Comparison of ENCODE assay signal across 17 mouse cellular contexts in the genomic region with DNA sequence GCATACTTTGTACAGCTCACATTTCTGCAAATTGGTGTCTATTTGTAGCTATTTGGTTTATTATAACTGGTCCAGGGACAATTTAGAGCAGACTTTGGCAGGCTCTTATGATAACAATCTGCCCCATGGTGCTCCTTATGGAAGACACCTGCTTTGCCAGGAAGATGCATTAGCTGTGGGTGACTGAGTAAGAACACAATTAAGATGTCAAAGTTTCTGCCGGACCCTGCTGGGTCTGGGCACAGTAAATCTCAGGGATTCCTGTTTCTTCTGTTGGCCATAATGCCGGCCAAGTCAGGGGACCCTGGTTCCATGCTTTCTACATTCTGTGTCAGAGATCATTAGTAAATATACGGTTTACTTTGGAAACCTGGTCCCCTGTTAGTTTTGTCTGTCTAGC.
"Had no signal": no experiment of that assay in that cellular context is flagged by ENCODE, and none has a peak within 500 bp of the region (broad histone marks: within the 10 kb centered on the region; RNA-seq: fewer than 3 reads in every experiment).

No protein-coding gene starts in this region.

- DNase-seq: kidney, adult 2 months; kidney, postnatal 10 days; kidney, postnatal 36 days; liver, embryonic 13.5 days; lung, adult 2 months; lung, postnatal 14 days; lung, postnatal 4 days; midbrain, embryonic 14.5 days; retina, postnatal 1 day; right cerebral cortex, postnatal 25 days; spleen, adult 18-20 months; thymus, postnatal 25 days had no signal

- H3K4me2 ChIP-seq: kidney, embryonic 15.5 days; liver, embryonic 13.5 days; midbrain, embryonic 11.5 days; neural tube, embryonic 13.5 days; stomach, embryonic 15.5 days had no signal

- H3K27ac ChIP-seq: kidney, embryonic 15.5 days; liver, embryonic 13.5 days; neural tube, embryonic 13.5 days; stomach, embryonic 15.5 days had no signal

- H3K9me3 ChIP-seq: kidney, embryonic 15.5 days; liver, embryonic 13.5 days; neural tube, embryonic 13.5 days; stomach, embryonic 15.5 days had no signal

- H3K36me3 ChIP-seq: kidney, embryonic 15.5 days; liver, embryonic 13.5 days; neural tube, embryonic 13.5 days; stomach, embryonic 15.5 days had no signal

- H3K4me1 ChIP-seq: kidney, embryonic 15.5 days; neural tube, embryonic 13.5 days; stomach, embryonic 15.5 days had no signal

- H3K4me3 ChIP-seq: kidney, embryonic 15.5 days; liver, embryonic 13.5 days; myocyte; neural tube, embryonic 13.5 days; stomach, embryonic 15.5 days had no signal

- H3K9ac ChIP-seq: kidney, embryonic 15.5 days; liver, embryonic 13.5 days; neural tube, embryonic 13.5 days; stomach, embryonic 15.5 days had no signal

- H3K27me3 ChIP-seq: kidney, embryonic 15.5 days; liver, embryonic 13.5 days; neural tube, embryonic 13.5 days; stomach, embryonic 15.5 days had no signal
